Mouse (Mus musculus) T-helper 1 cell (primary cell): ENCODE measurements around the gene Ccr6.
"Not testable (repeated sequence)": the region's sequence is repeated elsewhere in the genome, so short reads cannot be mapped to it uniquely, and the experiment has no call there.

Experiments
- in situ Hi-C: fragments of 300-600 bp; cut with MboI, MseI; formaldehyde crosslinking; loops from one replicate; pipeline ENCODE4 v1.15.1; 2025; ENCODE audit warnings: high pct_unique_total_duplicates

Ccr6 gene

GRCm38 (mm10) chr17:8235743-8236142, at the start of gene Ccr6:
Gene Ccr6 (plus strand): TSS chr17:8236043.
- in situ Hi-C loops: no loop called here

GRCm38 (mm10) chr17:8193678-8194077, 42.2 kb upstream of the Ccr6 start:
- in situ Hi-C loops: loop anchor here (25.0 kb wide), 1 partner anchor 131 kb away; no protein-coding TSS in a partner anchor

GRCm38 (mm10) chr17:8195685-8196376, 40.0 kb upstream of the Ccr6 start:
- in situ Hi-C loops: loop anchor here (5.0 to 25.0 kb wide), 2 partner anchors 106 to 134 kb away; no protein-coding TSS in a partner anchor

GRCm38 (mm10) chr17:8197652-8198051, 38.2 kb upstream of the Ccr6 start:
- in situ Hi-C loops: loop anchor here (5.0 to 25.0 kb wide), 2 partner anchors 105 to 135 kb away; no protein-coding TSS in a partner anchor

- in situ Hi-C loops: loop anchor here (5.0 to 25.0 kb wide), 2 partner anchors 103 to 137 kb away; no protein-coding TSS in a partner anchor
Observed at GRCm38 (mm10) chr17:8199067-8199935, 36.5 kb upstream of the Ccr6 start.

- in situ Hi-C loops: loop anchor here (5.0 to 25.0 kb wide), 2 partner anchors 102 to 138 kb away; no protein-coding TSS in a partner anchor
Observed at GRCm38 (mm10) chr17:8199936-8200330, 35.9 kb upstream of the Ccr6 start.

- in situ Hi-C loops: no loop called here
Observed at GRCm38 (mm10) chr17:8203487-8203886, 32.4 kb upstream of the Ccr6 start.

- in situ Hi-C loops: not testable (repeated sequence)
Observed at GRCm38 (mm10) chr17:8205221-8205631, 30.6 kb upstream of the Ccr6 start.

- in situ Hi-C loops: no loop called here
Observed at GRCm38 (mm10) chr17:8206691-8207090, 29.2 kb upstream of the Ccr6 start.

- in situ Hi-C loops: no loop called here
Observed at GRCm38 (mm10) chr17:8209696-8210095, 26.1 kb upstream of the Ccr6 start.

GRCm38 (mm10) chr17:8210170-8210569, 25.7 kb upstream of the Ccr6 start:
- in situ Hi-C loops: no loop called here

- in situ Hi-C loops: no loop called here
Observed at GRCm38 (mm10) chr17:8210675-8211074, 25.2 kb upstream of the Ccr6 start.

GRCm38 (mm10) chr17:8211399-8211798, 24.4 kb upstream of the Ccr6 start:
- in situ Hi-C loops: no loop called here

GRCm38 (mm10) chr17:8214369-8214768, 21.5 kb upstream of the Ccr6 start:
- in situ Hi-C loops: no loop called here

GRCm38 (mm10) chr17:8215016-8215745, 20.7 kb upstream of the Ccr6 start:
- in situ Hi-C loops: no loop called here

- in situ Hi-C loops: no loop called here
Observed at GRCm38 (mm10) chr17:8223225-8223624, 12.6 kb upstream of the Ccr6 start.

- in situ Hi-C loops: no loop called here
Observed at GRCm38 (mm10) chr17:8224072-8224471, 11.8 kb upstream of the Ccr6 start.

- in situ Hi-C loops: no loop called here
Observed at GRCm38 (mm10) chr17:8225166-8225565, 10.7 kb upstream of the Ccr6 start.

- in situ Hi-C loops: no loop called here
Observed at GRCm38 (mm10) chr17:8225746-8226145, 10.1 kb upstream of the Ccr6 start.

- in situ Hi-C loops: no loop called here
Observed at GRCm38 (mm10) chr17:8228622-8229021, 7.2 kb upstream of the Ccr6 start.

GRCm38 (mm10) chr17:8229607-8230006, 6.2 kb upstream of the Ccr6 start:
- in situ Hi-C loops: no loop called here

- in situ Hi-C loops: no loop called here
Observed at GRCm38 (mm10) chr17:8232089-8232488, 3.8 kb upstream of the Ccr6 start.
